Mouse (Mus musculus) MEL (cell line): ENCODE measurements around the gene BC048679. TPM values are rescaled to one million over a fixed set of nuclear protein-coding genes. Genes with fewer than 3 reads are reported as not detected.

Experiments used
- DNase-seq: peaks from one replicate; pipeline ENCODE4 v3.0.0; 2011; ENCODE audit warnings: low read depth, low spot score
- H3K27ac ChIP-seq: 2 replicates; pipeline ENCODE4 v1.5.1; 2012; ENCODE audit warnings: low read depth, mild to moderate bottlenecking, control low read depth, low read length, moderate library complexity; ENCODE audit not compliant: control insufficient read depth
- H3K27me3 ChIP-seq, 2 experiments: fragments of 150-350 bp in 1 of 2; sonication (generic) in 1 of 2; 2 replicates each; pipeline ENCODE4 v1.6.1; 2012; ENCODE audit warnings: low read length in 2 of 2, mild to moderate bottlenecking in 2 of 2, improper control_type of control experiment in 1 of 2, moderate library complexity in 1 of 2; ENCODE audit not compliant: insufficient read depth in 2 of 2, control insufficient read depth in 1 of 2
- H3K36me3 ChIP-seq, 2 experiments: 2 replicates each; pipeline ENCODE4 v1.6.1; 2012 to 2014; ENCODE audit warnings: low read length in 2 of 2, improper control_type of control experiment in 1 of 2, inconsistent platforms in 1 of 2, mild to moderate bottlenecking in 1 of 2; ENCODE audit not compliant: insufficient read depth in 2 of 2, control insufficient read depth in 1 of 2
- H3K4me1 ChIP-seq, 2 experiments: fragments of 150-350 bp in 1 of 2; sonication (generic) in 1 of 2; 2 replicates each; pipeline ENCODE4 v1.6.1; 2012; ENCODE audit warnings: low read length in 2 of 2, improper control_type of control experiment in 1 of 2, mild to moderate bottlenecking in 1 of 2; ENCODE audit not compliant: insufficient read depth in 2 of 2, control insufficient read depth in 1 of 2
- H3K4me3 ChIP-seq, 2 experiments: fragments of 150-350 bp in 1 of 2; sonication (generic) in 1 of 2; 2 replicates each; pipeline ENCODE4 v1.5.1; 2012; ENCODE audit warnings: low read depth in 2 of 2, low read length in 2 of 2, mild to moderate bottlenecking in 2 of 2, moderate library complexity in 2 of 2, control low read depth in 1 of 2, improper control_type of control experiment in 1 of 2; ENCODE audit not compliant: control insufficient read depth in 1 of 2, insufficient read depth in 1 of 2
- H3K79me2 ChIP-seq: 2 replicates; pipeline ENCODE4 v1.6.1; 2012; ENCODE audit warnings: mild to moderate bottlenecking, low read length, moderate library complexity; ENCODE audit not compliant: control insufficient read depth, poor library complexity, insufficient read depth
- H3K9ac ChIP-seq: 2 replicates; pipeline ENCODE4 v1.6.1; 2012; ENCODE audit warnings: low read depth, mild to moderate bottlenecking, control low read depth, low read length, moderate library complexity; ENCODE audit not compliant: control insufficient read depth, poor library complexity, severe bottlenecking
- H3K9me3 ChIP-seq: fragments of 150-350 bp; sonication (generic); replicated peaks from 2 replicates; pipeline ENCODE4 v1.6.1; 2012; ENCODE audit warnings: mild to moderate bottlenecking, low read length, improper control_type of control experiment, moderate library complexity; ENCODE audit not compliant: insufficient read depth
- ELF1 ChIP-seq: IDR thresholded peaks from 2 replicates; pipeline ENCODE4 v1.6.1; 2014; ENCODE audit warnings: low read depth, mild to moderate bottlenecking, inconsistent platforms, low read length, improper control_type of control experiment, moderate library complexity
- EP300 ChIP-seq, 2 experiments: IDR thresholded peaks; 2 replicates each; pipeline ENCODE4 v1.6.1; 2011; ENCODE audit warnings: improper control_type of control experiment in 2 of 2, low read length in 2 of 2, low read depth in 1 of 2, mild to moderate bottlenecking in 1 of 2
- ETS1 ChIP-seq: IDR thresholded peaks from 2 replicates; pipeline ENCODE4 v1.6.1; 2012; ENCODE audit warnings: low read depth, mild to moderate bottlenecking, inconsistent platforms, low read length, improper control_type of control experiment, moderate library complexity
- GABPA ChIP-seq: IDR thresholded peaks from 2 replicates; pipeline ENCODE4 v1.6.1; 2012; ENCODE audit warnings: low read depth, mild to moderate bottlenecking, inconsistent platforms, low read length, improper control_type of control experiment, moderate library complexity
- HCFC1 ChIP-seq: IDR thresholded peaks from 2 replicates; pipeline ENCODE4 v1.6.1; 2012; ENCODE audit warnings: low read depth, mild to moderate bottlenecking, inconsistent platforms, low read length, improper control_type of control experiment, moderate library complexity
- JUND ChIP-seq: IDR thresholded peaks from 2 replicates; pipeline ENCODE4 v1.6.1; 2011; ENCODE audit warnings: low read depth, mild to moderate bottlenecking, improper control_type of control experiment, low read length
- KAT2A ChIP-seq: conservative IDR thresholded peaks from 2 replicates; pipeline ENCODE4 v1.6.1; 2012; ENCODE audit warnings: low read depth, low read length, improper control_type of control experiment, inconsistent platforms
- MAFK ChIP-seq: IDR thresholded peaks from 2 replicates; pipeline ENCODE4 v1.6.1; 2011; ENCODE audit warnings: low read depth, mild to moderate bottlenecking, low read length, improper control_type of control experiment, borderline replicate concordance
- MAX ChIP-seq: IDR thresholded peaks from 2 replicates; pipeline ENCODE4 v1.6.1; 2011; ENCODE audit warnings: low read length, improper control_type of control experiment
- MAZ ChIP-seq: IDR thresholded peaks from 2 replicates; pipeline ENCODE4 v1.6.1; 2012; ENCODE audit warnings: low read depth, mild to moderate bottlenecking, inconsistent platforms, low read length, improper control_type of control experiment
- MEF2A ChIP-seq: IDR thresholded peaks from 2 replicates; pipeline ENCODE4 v1.6.1; 2014; ENCODE audit warnings: low read depth, mild to moderate bottlenecking, inconsistent platforms, low read length, improper control_type of control experiment; ENCODE audit not compliant: poor library complexity, insufficient replicate concordance, severe bottlenecking; ENCODE audit errors: extremely low read depth
- MYC ChIP-seq: IDR thresholded peaks from 2 replicates; pipeline ENCODE4 v1.6.1; 2011; ENCODE audit warnings: low read depth, mild to moderate bottlenecking, low read length, improper control_type of control experiment, moderate library complexity
- RAD21 ChIP-seq: IDR thresholded peaks from 2 replicates; pipeline ENCODE4 v1.6.1; 2011; ENCODE audit warnings: mild to moderate bottlenecking, low read depth, low read length, improper control_type of control experiment
- SIN3A ChIP-seq: IDR thresholded peaks from 2 replicates; pipeline ENCODE4 v1.6.1; 2012; ENCODE audit warnings: low read length, improper control_type of control experiment, inconsistent platforms
- SMC3 ChIP-seq: IDR thresholded peaks from 2 replicates; pipeline ENCODE4 v1.6.1; 2011; ENCODE audit warnings: low read depth, low read length, improper control_type of control experiment
- TAL1 ChIP-seq: IDR thresholded peaks from 2 replicates; pipeline ENCODE4 v1.6.1; 2012; ENCODE audit warnings: mild to moderate bottlenecking, inconsistent platforms, low read length, moderate library complexity, mixed read lengths
- TBP ChIP-seq: IDR thresholded peaks from 2 replicates; pipeline ENCODE4 v1.8.0; 2011; ENCODE audit warnings: low read depth, low read length, improper control_type of control experiment
- TCF12 ChIP-seq: IDR thresholded peaks from 2 replicates; pipeline ENCODE4 v1.6.1; 2014; ENCODE audit warnings: low read depth, mild to moderate bottlenecking, inconsistent platforms, low read length, improper control_type of control experiment, moderate library complexity
- UBTF ChIP-seq: IDR thresholded peaks from 2 replicates; pipeline ENCODE4 v1.6.1; 2012; ENCODE audit warnings: low read depth, mild to moderate bottlenecking, inconsistent platforms, low read length, improper control_type of control experiment, moderate library complexity, borderline replicate concordance; ENCODE audit not compliant: insufficient read depth
- USF1 ChIP-seq: IDR thresholded peaks from 2 replicates; pipeline ENCODE4 v1.6.1; 2014; ENCODE audit warnings: low read depth, mild to moderate bottlenecking, inconsistent platforms, low read length, improper control_type of control experiment, moderate library complexity
- USF2 ChIP-seq, 2 experiments: IDR thresholded peaks; 2 replicates each; pipeline ENCODE4 v1.6.1; 2011 to 2012; ENCODE audit warnings: improper control_type of control experiment in 2 of 2, low read length in 2 of 2, borderline replicate concordance in 1 of 2, inconsistent platforms in 1 of 2, low read depth in 1 of 2, mild to moderate bottlenecking in 1 of 2; ENCODE audit not compliant: insufficient read depth in 1 of 2
- ZC3H11A ChIP-seq: IDR thresholded peaks from 2 replicates; pipeline ENCODE4 v1.6.1; 2012; ENCODE audit warnings: low read depth, mild to moderate bottlenecking, inconsistent platforms, low read length, improper control_type of control experiment
- ZNF384 ChIP-seq: IDR thresholded peaks from 2 replicates; pipeline ENCODE4 v1.6.1; 2012; ENCODE audit warnings: low read depth, mild to moderate bottlenecking, inconsistent platforms, low read length, improper control_type of control experiment
- polyA plus RNA-seq, 2 experiments: library from polyadenylated mRNA; stranded (reverse) in 1 of 2; unstranded in 1 of 2; fragments of >175 nt in 1 of 2; fragments of >200 nt in 1 of 2; gene quantifications; 2 replicates each; pipeline versions ENCODE4 v1.2.1 to v1.2.4; 2012; ENCODE audit warnings: low replicate concordance in 2 of 2, low read depth in 1 of 2; ENCODE audit not compliant: insufficient read length in 2 of 2, insufficient read depth in 1 of 2, missing spikeins in 1 of 2
- total RNA-seq: library from RNA; depleted of rRNA; stranded (reverse); fragments of 300-350 nt; gene quantifications from 2 replicates; pipeline ENCODE4 v1.2.3, GENCODE M21; 2012

The BC048679 gene
- total and polyA plus RNA-seq, 3 experiments: not detected

DNA sequence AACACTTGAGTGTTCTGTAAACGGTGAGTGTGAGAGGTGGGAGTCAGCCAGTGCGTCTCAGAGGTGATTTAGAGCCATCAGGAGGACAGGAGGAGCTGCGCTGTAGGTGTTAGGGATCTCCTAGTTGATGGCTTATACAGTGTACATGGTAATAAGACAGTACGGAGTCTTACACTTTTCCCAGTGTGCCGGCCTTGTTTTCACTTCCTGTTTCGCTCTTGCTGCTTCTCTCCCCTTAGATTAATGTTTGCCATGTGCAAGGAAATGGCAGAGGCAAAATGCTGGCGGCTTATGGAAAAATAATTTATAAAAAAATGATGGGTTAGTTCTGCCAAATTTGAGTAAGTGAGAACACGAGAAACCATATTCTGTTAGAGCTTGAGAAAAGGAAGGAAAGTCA is 30.8 kb upstream of the BC048679 start:
- H3K9ac ChIP-seq: no peak overlapping the region
- no peaks in the 10 kb centered on the region for H3K27me3 ChIP-seq
- peaks cover 3% of the 10 kb centered on the region for H3K79me2 ChIP-seq
- TF ChIP-seq JUND (no peak), MAX (no peak), ELF1 (no peak), EP300 (IDR thresholded peaks at IDR 0.05; ENCODE audit: low read depth in 1 of 2, low read length in 2 of 2) (no peak), MAFK (no peak), UBTF (no peak), ZC3H11A (no peak), RAD21 (no peak), MYC (no peak), SMC3 (no peak), GABPA (no peak), TBP (no peak), ZNF384 (no peak), MAZ (no peak), TCF12 (no peak), MEF2A (no peak), HCFC1 (no peak), KAT2A (no peak)
- H3K4me3 ChIP-seq: no peak overlapping the region
- H3K9me3 ChIP-seq: no peaks in the 10 kb centered on the region
- H3K27ac ChIP-seq: no peak overlapping the region
- DNase-seq: no peak
- H3K36me3 ChIP-seq: peaks cover 1 to 4% of the 10 kb centered on the region in 2 experiments; a peak in 2 of 4 replicates
- peaks cover 0 to 3% of the 10 kb centered on the region in 2 experiments; a peak in 1 of 4 replicates for H3K4me1 ChIP-seq

DNA sequence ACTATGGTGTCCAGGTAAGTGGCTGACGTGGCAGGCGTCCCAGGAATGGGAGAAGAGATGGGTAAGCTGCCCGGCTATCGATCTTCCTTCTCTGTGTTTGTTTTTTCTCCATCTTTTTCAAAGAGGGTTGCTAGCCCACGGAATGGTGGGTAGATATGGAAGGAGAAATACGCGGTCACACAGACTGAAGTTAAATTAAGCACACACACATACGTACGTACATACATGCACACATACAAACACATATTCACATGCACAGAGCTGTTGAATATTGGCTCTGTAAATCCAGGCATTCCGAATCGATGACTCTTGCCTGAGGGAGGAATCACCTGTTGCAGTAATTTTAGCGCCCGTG is 25.6 kb upstream of the BC048679 start:
- peaks cover 0 to 2% of the 10 kb centered on the region in 2 experiments; a peak in 2 of 4 replicates for H3K27me3 ChIP-seq
- peaks cover 1 to 4% of the 10 kb centered on the region in 2 experiments; a peak in 2 of 4 replicates for H3K36me3 ChIP-seq
- peaks cover 0 to 3% of the 10 kb centered on the region in 2 experiments; a peak in 1 of 4 replicates for H3K4me1 ChIP-seq
- H3K9ac ChIP-seq: peak overlapping the region; percentile 68
- H3K9me3 ChIP-seq: no peaks in the 10 kb centered on the region
- peaks cover 5% of the 10 kb centered on the region for H3K79me2 ChIP-seq
- TF ChIP-seq ETS1 (0 out of 2 replicates have a peak, but pooled peaks have one; percentile 1), UBTF (no peak), TAL1 (no peak), USF1 (no peak), MAX (0 out of 2 replicates have a peak, but pooled peaks have one; percentile 23), USF2 (IDR thresholded peaks at IDR 0.05; ENCODE audit: borderline replicate concordance in 1 of 2, insufficient read depth in 1 of 2, low read depth in 1 of 2, low read length in 2 of 2) (no peak), SIN3A (peak; percentile 40; the same call in 1 of the 2 replicates)
- H3K27ac ChIP-seq: 0 out of 2 replicates have a peak overlapping the region, but pooled peaks have one; percentile 28
- peak overlapping the region; percentile 76 to 77 for H3K4me3 ChIP-seq
- no peak for DNase-seq
